Mouse (Mus musculus): ENCODE data around the gene Arfgap2. TPM values are rescaled to one million over a fixed set of nuclear protein-coding genes. Genes with fewer than 3 reads are reported as not detected.

Arfgap2 gene
- polyA plus RNA-seq, 1 experiment: 93.9 TPM

DNA sequence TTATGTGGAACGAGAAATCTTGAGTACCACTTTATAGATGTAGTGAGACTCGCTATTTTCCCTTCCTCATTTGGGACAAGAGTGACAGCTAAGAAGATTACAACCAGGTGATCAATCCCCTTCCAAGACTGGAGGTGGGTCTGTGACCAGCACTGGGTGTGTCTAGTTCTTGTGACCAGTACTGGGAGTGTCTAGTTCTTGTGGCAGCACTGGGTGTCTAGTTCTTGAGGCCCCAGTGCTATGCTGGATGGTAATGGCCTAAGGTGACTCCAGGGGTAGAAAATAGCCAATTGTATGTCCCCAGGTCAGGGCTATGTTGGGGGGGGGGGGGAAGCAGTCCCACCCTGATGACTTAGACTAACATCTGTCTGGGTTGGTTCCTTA is 14.6 kb downstream of the Arfgap2 start:
- H3K4me1 ChIP-seq (replicated peaks; ENCODE audit: control insufficient read depth, insufficient read depth, low read length): no peaks in the 10 kb centered on the region
- DNase-seq: no peak
- H3K27me3 ChIP-seq (ENCODE audit: control insufficient read depth, insufficient read depth, low read length): no peaks in the 10 kb centered on the region
- no peak overlapping the region for H3K4me3 ChIP-seq (ENCODE audit: control insufficient read depth, insufficient read depth, low read length)
- no peak for TF ChIP-seq CTCF (IDR thresholded peaks at IDR 0.05; ENCODE audit: borderline replicate concordance, control insufficient read depth, extremely low read depth, insufficient read depth, low read length, poor library complexity)
- no peak for TF ChIP-seq POLR2A (IDR thresholded peaks at IDR 0.05; ENCODE audit: control insufficient read depth, extremely low read depth, insufficient read depth, low read length, poor library complexity)
- H3K27ac ChIP-seq (ENCODE audit: control insufficient read depth, insufficient read depth, low read length): no peak overlapping the region
- H3K36me3 ChIP-seq (ENCODE audit: control insufficient read depth, insufficient read depth, low read length): peaks cover 18% of the 10 kb centered on the region
- WGBS: 85% methylated on average over 2 of the region's 2 CpGs

- Histone ChIP-seq H3K27me3 (ENCODE audit: control insufficient read depth, insufficient read depth, low read length) (no peaks in the 10 kb centered on the region), H3K36me3 (ENCODE audit: control insufficient read depth, insufficient read depth, low read length) (no peaks in the 10 kb centered on the region; the same call in 1 of the 2 replicates), H3K4me3 (ENCODE audit: control insufficient read depth, insufficient read depth, low read length) (no peak overlapping the region), H3K4me1 (replicated peaks; ENCODE audit: control insufficient read depth, insufficient read depth, low read length) (no peaks in the 10 kb centered on the region), H3K27ac (ENCODE audit: control insufficient read depth, insufficient read depth, low read length) (no peak overlapping the region)
- DNase-seq: no peak
- WGBS: 93% methylated on average over 5 of the region's 5 CpGs
- TF ChIP-seq POLR2A (IDR thresholded peaks at IDR 0.05; ENCODE audit: control insufficient read depth, extremely low read depth, insufficient read depth, low read length, poor library complexity) (no peak), CTCF (IDR thresholded peaks at IDR 0.05; ENCODE audit: borderline replicate concordance, control insufficient read depth, extremely low read depth, insufficient read depth, low read length, poor library complexity) (no peak)
Measured at GRCm38 (mm10) chr2:91281366-91281765, 16.6 kb downstream of the Arfgap2 start.

GRCm38 (mm10) chr2:91283972-91284371 is 19.2 kb downstream of the Arfgap2 start:
- H3K27me3 ChIP-seq (ENCODE audit: control insufficient read depth, insufficient read depth, low read length): no peaks in the 10 kb centered on the region
- no peaks in the 10 kb centered on the region for H3K4me1 ChIP-seq (replicated peaks; ENCODE audit: control insufficient read depth, insufficient read depth, low read length)
- TF ChIP-seq POLR2A (IDR thresholded peaks at IDR 0.05; ENCODE audit: control insufficient read depth, extremely low read depth, insufficient read depth, low read length, poor library complexity) (no peak), CTCF (IDR thresholded peaks at IDR 0.05; ENCODE audit: borderline replicate concordance, control insufficient read depth, extremely low read depth, insufficient read depth, low read length, poor library complexity) (no peak)
- H3K36me3 ChIP-seq (ENCODE audit: control insufficient read depth, insufficient read depth, low read length): no peaks in the 10 kb centered on the region
- H3K4me3 ChIP-seq (ENCODE audit: control insufficient read depth, insufficient read depth, low read length): no peak overlapping the region
- DNase-seq: no peak
- no peak overlapping the region for H3K27ac ChIP-seq (ENCODE audit: control insufficient read depth, insufficient read depth, low read length)
- WGBS: 72% methylated on average over 3 of the region's 3 CpGs

GRCm38 (mm10) chr2:91284375-91285199 is 19.8 kb downstream of the Arfgap2 start:
- DNase-seq: no peak
- Histone ChIP-seq H3K4me1 (replicated peaks; ENCODE audit: control insufficient read depth, insufficient read depth, low read length) (no peaks in the 10 kb centered on the region), H3K4me3 (ENCODE audit: control insufficient read depth, insufficient read depth, low read length) (no peak overlapping the region), H3K27ac (ENCODE audit: control insufficient read depth, insufficient read depth, low read length) (no peak overlapping the region), H3K36me3 (ENCODE audit: control insufficient read depth, insufficient read depth, low read length) (no peaks in the 10 kb centered on the region), H3K27me3 (ENCODE audit: control insufficient read depth, insufficient read depth, low read length) (no peaks in the 10 kb centered on the region)
- 75% methylated on average over 13 of the region's 13 CpGs for WGBS
- no peak for TF ChIP-seq CTCF (IDR thresholded peaks at IDR 0.05; ENCODE audit: borderline replicate concordance, control insufficient read depth, extremely low read depth, insufficient read depth, low read length, poor library complexity)
- TF ChIP-seq POLR2A (IDR thresholded peaks at IDR 0.05; ENCODE audit: control insufficient read depth, extremely low read depth, insufficient read depth, low read length, poor library complexity): no peak

DNA sequence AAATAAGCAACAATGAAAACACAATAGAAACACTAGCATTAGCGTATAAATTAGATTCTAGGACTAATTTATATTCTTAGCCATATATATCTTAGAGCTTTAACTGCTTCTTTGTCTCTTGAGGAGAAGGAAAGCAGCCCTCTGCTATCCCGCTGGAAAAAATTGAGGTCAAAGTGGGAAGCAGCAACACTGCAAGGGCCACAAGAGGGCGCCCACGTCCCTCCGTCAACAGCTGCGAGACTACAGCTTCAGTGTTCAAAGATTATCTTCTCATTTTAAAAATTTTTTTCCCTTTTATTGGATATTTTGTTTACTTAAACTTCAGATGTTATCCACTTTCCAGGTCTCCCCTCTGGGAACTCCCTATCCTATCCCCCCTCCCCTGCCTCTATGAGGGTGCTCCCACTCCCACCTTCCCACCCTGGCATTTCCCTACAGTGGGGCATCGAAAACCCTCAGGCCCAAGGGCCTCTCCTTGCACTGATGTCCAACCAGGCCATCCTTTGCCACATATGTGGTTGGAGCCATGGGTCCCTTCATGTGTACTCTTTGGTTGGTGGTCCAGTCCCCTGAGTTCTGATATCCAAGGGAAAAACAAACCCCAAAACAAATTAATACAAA is 21.2 kb downstream of the Arfgap2 start:
- Histone ChIP-seq H3K27me3 (ENCODE audit: control insufficient read depth, insufficient read depth, low read length) (no peaks in the 10 kb centered on the region), H3K4me3 (ENCODE audit: control insufficient read depth, insufficient read depth, low read length) (no peak overlapping the region), H3K4me1 (replicated peaks; ENCODE audit: control insufficient read depth, insufficient read depth, low read length) (0 out of 2 replicates have a peak, but pooled peaks cover under 1% of the 10 kb centered on the region), H3K36me3 (ENCODE audit: control insufficient read depth, insufficient read depth, low read length) (no peaks in the 10 kb centered on the region), H3K27ac (ENCODE audit: control insufficient read depth, insufficient read depth, low read length) (no peak overlapping the region)
- DNase-seq: peak; percentile 64
- 21% methylated on average over 7 of the region's 7 CpGs for WGBS
- TF ChIP-seq POLR2A (IDR thresholded peaks at IDR 0.05; ENCODE audit: control insufficient read depth, extremely low read depth, insufficient read depth, low read length, poor library complexity) (no peak), CTCF (IDR thresholded peaks at IDR 0.05; ENCODE audit: borderline replicate concordance, control insufficient read depth, extremely low read depth, insufficient read depth, low read length, poor library complexity) (peak; percentile 76; the same call in 1 of the 2 replicates)

- Histone ChIP-seq H3K4me1 (replicated peaks; ENCODE audit: control insufficient read depth, insufficient read depth, low read length) (0 out of 2 replicates have a peak, but pooled peaks cover 3% of the 10 kb centered on the region), H3K36me3 (ENCODE audit: control insufficient read depth, insufficient read depth, low read length) (no peaks in the 10 kb centered on the region), H3K27me3 (ENCODE audit: control insufficient read depth, insufficient read depth, low read length) (no peaks in the 10 kb centered on the region), H3K4me3 (ENCODE audit: control insufficient read depth, insufficient read depth, low read length) (no peak overlapping the region), H3K27ac (ENCODE audit: control insufficient read depth, insufficient read depth, low read length) (no peak overlapping the region)
- DNase-seq: no peak
- TF ChIP-seq CTCF (IDR thresholded peaks at IDR 0.05; ENCODE audit: borderline replicate concordance, control insufficient read depth, extremely low read depth, insufficient read depth, low read length, poor library complexity): no peak
- no peak for TF ChIP-seq POLR2A (IDR thresholded peaks at IDR 0.05; ENCODE audit: control insufficient read depth, extremely low read depth, insufficient read depth, low read length, poor library complexity)
- 94% methylated on average over 6 of the region's 6 CpGs for WGBS
Measured at GRCm38 (mm10) chr2:91287563-91287962, 22.8 kb downstream of the Arfgap2 start.

All from thymus, adult 2 months (tissue).